Mouse (Mus musculus) 3T3-L1 (cell line): ENCODE data around the gene Rab3c.
A peak's percentile ranks its signal among the peaks of the same experiment; 100 is the strongest.

Source experiments
- DNase-seq: peaks from one replicate; pipeline ENCODE4 v3.0.0-alpha.2; 2015; ENCODE audit warnings: low read depth, low spot score

Gene Rab3c

DNA sequence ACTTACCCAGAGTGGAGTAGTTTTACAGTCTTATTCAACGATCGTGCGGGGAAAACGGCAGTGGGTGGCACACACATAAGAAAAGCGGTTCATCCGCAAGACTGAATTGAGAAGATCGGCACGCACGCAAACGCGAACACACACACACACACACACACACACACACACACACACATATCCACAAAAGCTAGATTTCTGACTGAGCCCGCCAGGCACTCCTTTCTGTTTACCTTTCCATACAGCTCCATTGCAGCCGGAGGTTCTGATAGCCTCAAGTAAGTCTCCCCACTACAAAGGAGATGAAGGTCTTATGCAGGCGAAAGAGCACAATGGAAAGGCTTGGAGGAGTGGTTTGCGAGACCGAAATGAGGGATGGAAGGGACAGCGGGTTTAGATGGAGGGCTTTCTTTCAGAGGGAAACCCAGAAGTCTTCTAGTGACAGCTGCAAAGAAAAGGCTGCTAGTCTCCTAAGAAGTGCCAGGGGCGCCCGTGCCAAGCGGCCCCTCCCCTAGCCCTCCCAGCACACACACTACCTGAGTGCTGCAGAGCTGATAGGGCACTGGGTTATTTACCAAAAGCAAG lies at the start of gene Rab3c:
TSS of gene Rab3c (minus strand) at position 434 of the 582 bp plus-strand sequence.
- no peak for DNase-seq

DNA sequence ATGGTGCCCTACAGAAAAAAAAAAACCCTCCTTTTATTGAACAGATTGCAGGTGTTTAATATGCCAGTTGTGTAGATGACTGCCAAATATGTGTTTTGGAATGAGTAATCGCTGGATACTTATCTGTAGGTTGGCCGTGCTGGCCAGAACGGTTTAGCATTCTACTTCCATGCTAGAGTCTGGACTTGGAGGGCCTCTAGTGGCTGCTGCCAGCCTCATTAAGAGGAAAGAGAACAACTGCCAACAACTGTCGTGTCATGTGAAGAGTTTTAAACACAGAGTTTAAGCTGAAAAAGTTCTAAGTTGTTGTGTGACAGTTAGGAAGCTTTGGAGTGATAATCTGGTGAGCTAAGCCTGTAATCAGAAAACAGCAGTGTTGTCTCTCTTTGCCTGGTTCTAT lies 38.0 kb upstream of the Rab3c start:
- peak; percentile 43 for DNase-seq

DNA sequence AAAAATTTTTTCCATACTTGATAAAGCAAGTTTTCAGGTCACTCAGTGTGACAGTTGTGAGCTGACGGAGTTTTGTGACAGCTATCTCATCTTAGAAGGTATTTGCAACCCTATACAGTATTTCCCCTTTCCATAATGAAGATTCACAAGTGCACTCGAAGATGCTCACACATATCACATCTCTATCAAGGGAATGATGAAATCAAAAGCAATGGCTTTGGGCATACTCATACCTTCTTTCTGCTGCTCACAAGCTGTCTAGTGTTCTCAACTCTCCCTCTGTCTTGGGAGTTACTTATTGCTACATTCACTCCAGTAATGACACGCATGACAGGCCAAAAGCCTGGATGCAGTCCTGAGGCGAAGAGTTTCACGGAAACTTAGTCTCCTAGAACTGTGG lies 26.4 kb upstream of the Rab3c start:
- DNase-seq, result no peak

DNA sequence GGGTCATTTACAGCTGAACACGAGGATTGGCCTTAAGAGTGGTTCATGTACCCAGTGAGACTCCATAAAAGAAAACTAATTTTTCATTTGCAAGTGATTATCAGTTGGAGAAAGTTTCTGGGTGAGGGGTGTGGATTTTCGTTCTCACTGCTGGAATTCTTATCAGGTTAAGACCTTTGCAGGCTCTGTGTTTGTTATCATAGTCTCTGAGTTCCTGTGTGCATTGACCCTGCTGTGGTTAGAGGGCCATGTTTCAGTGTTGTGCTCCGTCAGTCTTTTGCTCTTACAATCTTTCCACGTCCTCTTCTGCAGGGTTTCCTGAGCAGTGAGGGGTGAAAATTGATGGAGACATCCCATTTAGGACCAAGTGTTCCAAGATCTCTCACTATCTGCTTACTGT lies 16.3 kb upstream of the Rab3c start:
- no peak for DNase-seq

DNA sequence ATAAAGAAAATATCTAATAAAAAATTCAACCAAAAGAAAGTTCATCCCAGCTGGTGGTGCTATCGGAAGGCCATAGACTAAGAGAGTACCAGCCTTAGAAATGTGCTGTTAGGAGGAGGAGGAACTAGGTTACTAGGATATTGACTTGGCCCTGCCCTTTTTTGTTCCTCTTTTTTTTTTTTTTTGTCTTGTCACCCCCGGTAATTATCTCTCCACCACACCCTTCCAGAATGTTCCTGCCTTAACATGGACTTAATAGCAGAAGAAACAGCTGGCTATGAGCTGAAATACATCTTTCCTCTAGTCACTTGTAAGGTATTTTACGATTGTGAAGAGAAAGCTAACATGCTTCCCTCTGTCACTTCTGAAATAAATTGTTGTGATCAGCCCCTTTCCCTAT lies 7.7 kb upstream of the Rab3c start:
- DNase-seq, result no peak

GRCm38 (mm10) chr13:110283781-110284180 lies 3.0 kb upstream of the Rab3c start:
- peak; percentile 60 for DNase-seq

- peak; percentile 68 for DNase-seq
Observed at GRCm38 (mm10) chr13:110280028-110280562, 701 bp downstream of the Rab3c start.

DNA sequence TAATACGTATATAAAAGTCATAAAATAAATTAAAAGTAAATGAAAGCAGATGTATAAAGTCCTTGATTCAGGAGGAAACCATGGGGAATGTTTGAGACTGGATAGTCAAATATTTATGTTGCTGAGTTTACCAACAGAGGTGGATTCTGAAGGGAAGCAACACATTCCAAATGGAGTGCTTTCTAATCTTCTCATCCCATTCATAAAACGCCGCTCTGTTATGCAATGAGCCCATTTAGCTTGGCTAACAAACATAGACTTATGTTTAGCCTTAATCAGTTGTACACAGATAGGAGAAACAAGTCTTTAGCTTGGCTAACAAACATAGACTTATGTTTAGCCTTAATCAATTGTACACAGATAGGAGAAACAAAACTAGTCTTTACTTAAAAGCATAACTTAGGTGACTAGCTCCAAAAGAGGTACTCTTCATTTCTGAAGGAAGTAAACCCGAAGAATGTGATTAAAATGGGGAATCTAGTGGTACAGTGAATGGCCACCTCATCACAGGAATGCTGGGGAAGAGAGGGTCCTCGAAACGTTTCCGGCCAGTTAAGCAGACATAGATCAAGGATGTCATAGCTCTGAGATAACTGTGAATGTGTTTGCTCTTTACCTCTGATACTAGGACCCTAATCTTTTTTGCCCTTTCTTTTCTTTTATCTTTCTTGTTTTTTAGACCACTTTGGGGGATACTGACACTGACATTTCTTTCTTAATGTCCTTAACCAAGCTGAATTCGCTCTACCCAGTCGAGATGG lies 1.6 kb downstream of the Rab3c start:
- no peak for DNase-seq

DNA sequence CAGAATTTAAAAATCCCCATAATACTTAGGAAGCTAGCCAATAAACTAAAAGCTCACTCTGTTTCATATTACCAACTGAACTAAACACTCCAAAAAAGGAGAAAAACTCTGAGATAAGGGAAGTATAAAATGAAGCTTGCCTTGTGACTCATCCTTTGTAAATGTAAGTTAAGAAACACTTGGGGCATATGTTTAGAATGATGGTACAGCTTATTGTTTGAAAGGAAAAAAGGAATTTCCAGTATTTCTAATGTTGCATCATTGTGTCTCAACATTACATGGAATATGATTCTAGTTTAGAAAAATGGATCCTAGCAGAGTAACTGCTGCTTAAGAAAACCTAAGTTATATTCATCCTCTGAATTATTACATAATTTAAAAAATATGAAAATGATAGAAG lies 3.1 kb downstream of the Rab3c start:
- DNase-seq, result peak; percentile 66

DNA sequence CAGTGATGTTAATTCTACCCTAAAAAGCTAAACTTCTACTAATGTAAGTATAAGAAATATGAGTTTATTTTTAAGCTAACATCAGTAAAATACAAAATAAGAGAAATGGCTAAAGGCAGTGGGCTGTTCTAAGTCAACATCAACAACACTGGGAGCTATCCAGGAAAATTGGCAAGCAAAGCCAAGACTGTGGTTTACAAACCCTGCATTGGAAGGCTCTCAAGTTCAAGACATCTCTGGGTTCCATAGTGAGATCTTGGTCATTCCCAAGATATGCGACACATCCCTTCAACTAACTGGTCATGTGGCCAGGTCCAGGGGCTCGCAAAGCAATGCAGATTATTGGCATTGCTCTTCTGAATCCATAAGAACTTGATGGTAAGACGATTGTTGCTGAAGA lies 5.3 kb downstream of the Rab3c start:
- DNase-seq, result peak; percentile 64

DNA sequence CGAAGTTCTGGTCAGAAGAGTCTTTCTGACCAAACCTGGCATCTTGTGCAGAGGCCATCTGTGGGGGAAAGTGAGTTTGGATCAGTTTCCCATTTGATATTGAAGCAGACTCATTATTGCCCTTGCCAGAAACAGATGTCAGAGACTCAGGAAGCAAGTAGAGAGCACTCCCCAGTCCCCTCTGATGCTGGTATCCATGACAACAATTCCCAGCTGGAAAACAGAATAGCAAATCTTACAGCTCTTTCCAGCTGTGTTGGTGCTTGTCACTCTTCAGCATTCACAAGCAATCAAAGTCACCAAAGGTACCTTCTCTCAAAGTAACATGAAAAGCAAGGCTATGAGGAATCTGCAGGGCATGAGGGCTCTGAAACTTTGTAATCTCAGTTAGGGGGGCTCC lies 20.1 kb downstream of the Rab3c start:
- DNase-seq, result no peak

DNA sequence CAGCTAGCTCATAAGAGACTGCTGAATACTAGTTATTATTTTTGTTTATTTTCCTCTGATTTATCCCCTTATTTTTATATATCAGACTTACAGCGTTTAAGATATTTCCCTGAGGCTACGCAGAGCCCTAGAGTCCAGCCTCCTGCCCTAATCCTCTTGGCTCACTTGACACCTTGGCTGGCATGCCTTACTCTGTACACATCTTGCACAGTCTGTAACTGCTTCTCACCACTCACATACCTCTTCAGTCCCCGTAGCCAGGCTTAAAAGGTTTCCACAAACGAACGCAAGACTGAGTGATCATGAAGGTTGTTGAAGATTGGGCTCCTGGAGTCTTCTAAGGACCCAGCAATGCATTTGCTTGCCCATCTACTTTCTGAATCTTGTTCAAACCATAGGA lies 29.3 kb downstream of the Rab3c start:
- no peak for DNase-seq

- DNase-seq, result no peak
Observed at GRCm38 (mm10) chr13:110248481-110248880, 32.3 kb downstream of the Rab3c start.

DNA sequence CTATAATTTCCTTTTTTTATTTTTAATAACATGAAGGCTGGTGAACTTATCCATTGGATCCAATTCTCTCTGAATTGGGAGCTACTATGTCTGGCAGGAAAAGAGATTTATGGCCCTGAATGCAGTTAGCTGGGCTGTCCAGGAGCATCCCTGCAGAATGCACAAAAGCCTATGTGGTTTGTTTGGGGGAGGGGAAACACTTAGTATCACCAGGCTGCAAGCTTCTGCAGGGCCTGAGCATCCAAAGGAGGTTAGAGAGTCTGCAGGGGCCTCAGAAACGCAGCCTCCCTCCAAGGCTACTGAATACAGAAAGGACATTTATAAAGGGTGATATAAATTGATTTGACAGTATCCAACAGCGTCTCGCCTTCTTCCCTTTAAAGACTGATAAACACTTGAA lies 41.8 kb downstream of the Rab3c start:
- DNase-seq, result no peak

DNA sequence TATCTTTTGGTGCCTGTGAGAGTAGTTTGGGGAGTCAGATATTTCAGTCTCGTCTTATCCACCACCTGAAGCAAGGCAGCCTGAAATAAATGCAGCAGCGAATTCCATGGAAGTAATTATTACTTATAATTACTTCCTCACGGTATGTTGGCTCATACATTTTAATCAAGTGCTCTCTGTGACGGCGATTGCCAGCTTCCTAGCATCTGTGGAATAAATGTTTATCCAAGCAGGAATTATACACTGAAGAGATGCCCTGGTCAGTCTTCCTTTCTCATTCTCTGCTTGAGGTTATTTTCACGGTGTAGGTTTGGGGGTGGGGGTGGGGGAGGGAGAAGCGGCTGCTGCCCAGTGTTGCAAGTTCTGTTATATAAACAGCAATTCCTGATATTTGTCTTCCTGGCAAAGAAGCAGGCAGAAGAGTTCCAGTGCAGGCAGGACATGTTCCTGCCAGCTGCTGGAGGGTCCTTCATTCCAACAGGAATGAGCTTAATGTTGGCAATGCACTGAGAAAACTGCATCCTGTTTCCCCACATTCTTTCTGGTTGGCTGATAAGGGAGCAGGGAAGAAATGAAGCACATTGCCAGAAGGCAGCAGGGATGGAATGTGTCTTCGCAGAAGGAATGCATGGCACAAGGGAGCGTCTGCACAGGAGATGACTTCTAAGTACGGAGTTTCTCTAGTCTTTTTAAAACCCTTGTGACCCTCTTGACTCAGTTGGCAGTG lies 43.4 kb downstream of the Rab3c start:
- peak; percentile 65 for DNase-seq

DNA sequence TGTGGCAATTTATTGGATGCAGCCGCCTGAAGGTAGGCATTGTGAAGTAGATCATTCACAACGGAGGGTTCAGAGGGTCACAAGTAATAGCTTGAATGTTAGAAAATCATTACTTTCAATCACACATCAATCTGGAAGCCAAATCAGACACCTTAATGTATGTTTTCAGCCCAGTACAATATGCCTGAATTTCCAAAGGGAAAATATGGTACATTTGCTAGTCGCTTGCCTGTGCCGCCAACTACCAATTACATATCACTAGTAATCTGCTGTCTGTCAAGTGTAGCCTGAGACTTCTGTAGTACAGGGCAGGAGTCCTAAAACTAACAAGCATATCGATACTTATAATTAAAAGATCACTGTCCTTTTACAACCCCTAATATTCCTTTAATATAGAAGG lies 47.4 kb downstream of the Rab3c start:
- no peak for DNase-seq

- DNase-seq, result no peak
Observed at GRCm38 (mm10) chr13:110231086-110231688, 49.6 kb downstream of the Rab3c start.

GRCm38 (mm10) chr13:110230046-110230445 lies 50.8 kb downstream of the Rab3c start:
- DNase-seq, result peak; percentile 94

DNA sequence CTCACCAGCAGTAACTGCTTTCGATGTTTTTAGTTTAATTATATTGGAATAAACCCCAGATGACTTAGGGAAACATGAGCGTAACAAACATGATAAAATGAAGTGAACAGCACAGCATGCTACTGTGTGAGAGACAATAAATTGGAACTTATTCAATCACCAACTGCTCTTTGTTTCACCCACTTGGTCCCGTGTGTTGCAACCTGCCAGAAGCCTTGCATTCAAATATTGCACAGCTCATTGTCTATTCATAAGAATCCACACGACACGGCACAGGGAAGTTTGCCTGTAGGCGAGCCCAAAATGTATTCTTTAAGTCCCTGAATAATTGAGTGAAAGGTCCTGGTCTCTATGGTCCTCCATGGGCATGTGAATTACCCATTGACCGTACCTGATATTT lies 61.6 kb downstream of the Rab3c start:
- no peak for DNase-seq

- no peak for DNase-seq
Observed at GRCm38 (mm10) chr13:110218497-110218896, 62.3 kb downstream of the Rab3c start.

DNA sequence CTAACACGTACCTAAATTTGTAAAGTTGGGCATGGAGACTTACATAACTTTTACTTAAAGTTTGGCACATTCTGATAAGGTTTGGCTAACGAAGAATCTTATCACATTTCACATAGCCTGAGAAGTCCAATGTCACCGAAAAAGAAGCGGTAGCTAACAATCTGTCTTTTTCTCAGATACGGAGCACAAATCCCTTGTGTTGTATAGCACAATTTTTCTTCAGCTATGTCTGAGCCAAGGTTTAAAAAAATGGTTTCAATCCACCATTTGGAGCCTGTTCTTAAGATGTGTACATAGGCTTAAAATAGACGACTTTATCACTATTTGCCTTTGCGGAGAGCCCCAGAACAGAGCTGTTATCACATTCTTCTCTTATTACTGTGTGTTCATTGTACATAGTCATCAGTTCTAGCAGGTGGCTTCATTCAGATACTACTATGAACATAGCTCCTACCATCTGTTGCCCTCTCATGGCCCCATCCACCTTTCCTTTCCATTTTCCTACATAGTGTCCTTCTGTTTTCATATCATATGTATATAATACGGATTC lies 69.2 kb downstream of the Rab3c start:
- no peak for DNase-seq

GRCm38 (mm10) chr13:110198906-110199305 lies 81.9 kb downstream of the Rab3c start:
- no peak for DNase-seq
